Mouse (Mus musculus) embryonic facial prominence, embryonic 15.5 days (tissue): ENCODE results near the gene Cdh3. TPM values are rescaled to one million over a fixed set of nuclear protein-coding genes. Genes with fewer than 3 reads are reported as not detected.

Experiments
- ATAC-seq: fragments of 200-750 bp; cut with Nextera tagmentation; 2 replicates; pipeline ENCODE4 v1.8.0; 2017; ENCODE audit warnings: low read depth, moderate TSS enrichment; ENCODE audit not compliant: insufficient number of reproducible peaks, low FRiP score, low TSS enrichment
- H3K27ac ChIP-seq: fragments of 300-500 bp; sonication (generic); replicated peaks from 2 replicates; pipeline ENCODE4 v1.5.1; 2015; ENCODE audit warnings: mild to moderate bottlenecking, inconsistent platforms
- H3K27me3 ChIP-seq: fragments of 300-500 bp; sonication (generic); 2 replicates; pipeline ENCODE4 v1.6.1; 2015; ENCODE audit warnings: inconsistent platforms
- H3K36me3 ChIP-seq: fragments of 300-500 bp; sonication (generic); 2 replicates; pipeline ENCODE4 v1.6.1; 2015; ENCODE audit warnings: mild to moderate bottlenecking, inconsistent platforms
- H3K4me1 ChIP-seq: fragments of 300-500 bp; sonication (generic); 2 replicates; pipeline ENCODE4 v1.6.1; 2015; ENCODE audit warnings: inconsistent platforms
- H3K4me2 ChIP-seq: fragments of 300-500 bp; sonication (generic); replicated peaks from 2 replicates; pipeline ENCODE4 v1.6.1; 2015; ENCODE audit warnings: mild to moderate bottlenecking, inconsistent platforms
- H3K4me3 ChIP-seq: fragments of 300-500 bp; sonication (generic); replicated peaks from 2 replicates; pipeline ENCODE4 v1.5.1; 2015; ENCODE audit warnings: mild to moderate bottlenecking, inconsistent platforms
- H3K9ac ChIP-seq: fragments of 300-500 bp; sonication (generic); 2 replicates; pipeline ENCODE4 v1.6.1; 2015; ENCODE audit warnings: inconsistent platforms
- H3K9me3 ChIP-seq: fragments of 300-500 bp; sonication (generic); replicated peaks from 2 replicates; pipeline ENCODE4 v1.6.1; 2016; ENCODE audit warnings: inconsistent platforms
- WGBS: fragments of 180-500 bp; shearing (Covaris S2); methylation state at CpG from one replicate; pipeline ENCODE4 v1.1.7; 2015; 5-methylcytosine and 5-hydroxymethylcytosine counted together
- polyA plus RNA-seq: library from polyadenylated mRNA; unstranded; fragments of >200 nt; fragmentation: Nextera tagmentation; extraction: Ambion mirVana; gene quantifications from 2 replicates; pipeline ENCODE4 v1.2.1, GENCODE M21; 2015

The Cdh3 gene
- polyA plus RNA-seq, 1 experiment from 2014 or later: 24.5 TPM

GRCm38 (mm10) chr8:106509079-106509780 is 1.5 kb upstream of the Cdh3 start:
- Histone ChIP-seq H3K4me2 (no peak overlapping the region), H3K27me3 (peaks cover 11% of the 10 kb centered on the region; the same call in 1 of the 2 replicates), H3K4me3 (no peak overlapping the region), H3K4me1 (peaks cover 50% of the 10 kb centered on the region), H3K9ac (no peak overlapping the region), H3K36me3 (no peaks in the 10 kb centered on the region), H3K9me3 (no peaks in the 10 kb centered on the region), H3K27ac (no peak overlapping the region)
- 60% methylated on average over 8 of the region's 8 CpGs for WGBS
- no peak for ATAC-seq

GRCm38 (mm10) chr8:106511065-106511501 is 392 bp downstream of the Cdh3 start:
- peak; percentile 17; the same call in 1 of the 2 replicates for ATAC-seq
- under 1% methylated on average over 22 of the region's 22 CpGs for WGBS
- no peaks in the 10 kb centered on the region for H3K9me3 ChIP-seq
- peak overlapping the region; percentile 52 for H3K4me3 ChIP-seq
- peak overlapping the region; percentile 39; the same call in 1 of the 2 replicates for H3K9ac ChIP-seq
- peaks cover 42% of the 10 kb centered on the region for H3K4me1 ChIP-seq
- H3K27me3 ChIP-seq: peaks cover 11% of the 10 kb centered on the region; the same call in 1 of the 2 replicates
- H3K27ac ChIP-seq: peak overlapping the region; percentile 74
- H3K36me3 ChIP-seq: no peaks in the 10 kb centered on the region
- peak overlapping the region; percentile 72 for H3K4me2 ChIP-seq

- peak overlapping the region; percentile 72 for H3K4me2 ChIP-seq
- H3K4me3 ChIP-seq: peak overlapping the region; percentile 52
- peak overlapping the region; percentile 74 for H3K27ac ChIP-seq
- under 1% methylated on average over 30 of the region's 30 CpGs for WGBS
- no peaks in the 10 kb centered on the region for H3K9me3 ChIP-seq
- no peak for ATAC-seq
- peaks cover 11% of the 10 kb centered on the region; the same call in 1 of the 2 replicates for H3K27me3 ChIP-seq
- H3K9ac ChIP-seq: peak overlapping the region; percentile 39
- no peaks in the 10 kb centered on the region for H3K36me3 ChIP-seq
- peaks cover 45% of the 10 kb centered on the region for H3K4me1 ChIP-seq
These were observed 895 bp downstream of the Cdh3 start for GRCm38 (mm10) chr8:106511531-106512041.

- 33% methylated on average over 7 of the region's 7 CpGs for WGBS
- Histone ChIP-seq H3K27ac (peak overlapping the region; percentile 74; the same call in 1 of the 2 replicates), H3K4me3 (peak overlapping the region; percentile 52), H3K27me3 (peaks cover 11% of the 10 kb centered on the region; the same call in 1 of the 2 replicates), H3K36me3 (no peaks in the 10 kb centered on the region), H3K4me1 (peaks cover 38% of the 10 kb centered on the region), H3K9me3 (no peaks in the 10 kb centered on the region), H3K9ac (no peak overlapping the region), H3K4me2 (peak overlapping the region; percentile 72)
- no peak for ATAC-seq
These were observed 1.9 kb downstream of the Cdh3 start for GRCm38 (mm10) chr8:106512475-106513150.

GRCm38 (mm10) chr8:106515946-106516479 is 5.3 kb downstream of the Cdh3 start:
- Histone ChIP-seq H3K9me3 (no peaks in the 10 kb centered on the region), H3K4me2 (no peak overlapping the region), H3K36me3 (no peaks in the 10 kb centered on the region), H3K9ac (no peak overlapping the region), H3K4me3 (no peak overlapping the region), H3K4me1 (peaks cover 25% of the 10 kb centered on the region), H3K27ac (no peak overlapping the region), H3K27me3 (peaks cover 3% of the 10 kb centered on the region; the same call in 1 of the 2 replicates)
- WGBS: 27% methylated on average over 1 of the region's 1 CpGs
- ATAC-seq: no peak

- no peak overlapping the region for H3K27ac ChIP-seq
- no peaks in the 10 kb centered on the region for H3K27me3 ChIP-seq
- WGBS: 57% methylated on average over 2 of the region's 2 CpGs
- peaks cover 25% of the 10 kb centered on the region for H3K4me1 ChIP-seq
- H3K36me3 ChIP-seq: no peaks in the 10 kb centered on the region
- H3K9ac ChIP-seq: no peak overlapping the region
- no peak overlapping the region for H3K4me2 ChIP-seq
- no peaks in the 10 kb centered on the region for H3K9me3 ChIP-seq
- no peak overlapping the region for H3K4me3 ChIP-seq
- no peak for ATAC-seq
These were observed 5.9 kb downstream of the Cdh3 start for GRCm38 (mm10) chr8:106516581-106516980.

- no peak overlapping the region for H3K27ac ChIP-seq
- no peak for ATAC-seq
- 16% methylated on average over 3 of the region's 3 CpGs for WGBS
- no peak overlapping the region for H3K4me3 ChIP-seq
- no peak overlapping the region for H3K9ac ChIP-seq
- H3K36me3 ChIP-seq: no peaks in the 10 kb centered on the region
- H3K27me3 ChIP-seq: no peaks in the 10 kb centered on the region
- peaks cover 30% of the 10 kb centered on the region for H3K4me1 ChIP-seq
- no peak overlapping the region for H3K4me2 ChIP-seq
- no peaks in the 10 kb centered on the region for H3K9me3 ChIP-seq
These were observed 8.1 kb downstream of the Cdh3 start for GRCm38 (mm10) chr8:106518763-106519162.

- 58% methylated on average over 7 of the region's 7 CpGs for WGBS
- no peaks in the 10 kb centered on the region for H3K36me3 ChIP-seq
- H3K27ac ChIP-seq: peak overlapping the region; percentile 39; the same call in 1 of the 2 replicates
- no peaks in the 10 kb centered on the region for H3K27me3 ChIP-seq
- peaks cover 30% of the 10 kb centered on the region for H3K4me1 ChIP-seq
- no peak overlapping the region for H3K4me3 ChIP-seq
- H3K4me2 ChIP-seq: no peak overlapping the region
- ATAC-seq: no peak
- no peaks in the 10 kb centered on the region for H3K9me3 ChIP-seq
- no peak overlapping the region for H3K9ac ChIP-seq
These were observed 9.9 kb downstream of the Cdh3 start for GRCm38 (mm10) chr8:106520578-106520977.

- H3K4me1 ChIP-seq: peaks cover 26% of the 10 kb centered on the region
- no peak overlapping the region for H3K9ac ChIP-seq
- H3K9me3 ChIP-seq: no peaks in the 10 kb centered on the region
- H3K27me3 ChIP-seq: no peaks in the 10 kb centered on the region
- H3K27ac ChIP-seq: peak overlapping the region; percentile 65
- H3K36me3 ChIP-seq: no peaks in the 10 kb centered on the region
- H3K4me3 ChIP-seq: no peak overlapping the region
- no peak overlapping the region for H3K4me2 ChIP-seq
- ATAC-seq: no peak
- 24% methylated on average over 9 of the region's 9 CpGs for WGBS
These were observed 11.2 kb downstream of the Cdh3 start for GRCm38 (mm10) chr8:106521845-106522244.

- no peak overlapping the region for H3K4me2 ChIP-seq
- H3K4me3 ChIP-seq: no peak overlapping the region
- no peaks in the 10 kb centered on the region for H3K36me3 ChIP-seq
- no peaks in the 10 kb centered on the region for H3K27me3 ChIP-seq
- H3K27ac ChIP-seq: 0 out of 2 replicates have a peak overlapping the region, but pooled peaks have one; percentile 2
- H3K9ac ChIP-seq: no peak overlapping the region
- peaks cover 23% of the 10 kb centered on the region for H3K4me1 ChIP-seq
- no peak for ATAC-seq
- no peaks in the 10 kb centered on the region for H3K9me3 ChIP-seq
- WGBS: 42% methylated on average over 6 of the region's 6 CpGs
These were observed 16.0 kb downstream of the Cdh3 start for GRCm38 (mm10) chr8:106526725-106527124.
